Mouse (Mus musculus) urinary bladder, adult 2 months (tissue): ENCODE data around the gene Ifnb1. TPM values are rescaled to one million over a fixed set of nuclear protein-coding genes. Genes with fewer than 3 reads are reported as not detected.

Experiments
- DNase-seq: peaks from one replicate; pipeline ENCODE4 v3.0.0; 2022; ENCODE audit warnings: low spot score
- polyA plus RNA-seq: library from polyadenylated mRNA; depleted of rRNA; stranded (reverse); fragments of >200 nt; gene quantifications from 2 replicates; pipeline ENCODE4 v1.2.3, GENCODE M21; 2012; rRNA removed

Ifnb1 gene
- polyA plus RNA-seq, 1 experiment: not detected

- DNase-seq: no peak
Observed at GRCm38 (mm10) chr4:88501247-88501646, 21.3 kb downstream of the Ifnb1 start.

DNA sequence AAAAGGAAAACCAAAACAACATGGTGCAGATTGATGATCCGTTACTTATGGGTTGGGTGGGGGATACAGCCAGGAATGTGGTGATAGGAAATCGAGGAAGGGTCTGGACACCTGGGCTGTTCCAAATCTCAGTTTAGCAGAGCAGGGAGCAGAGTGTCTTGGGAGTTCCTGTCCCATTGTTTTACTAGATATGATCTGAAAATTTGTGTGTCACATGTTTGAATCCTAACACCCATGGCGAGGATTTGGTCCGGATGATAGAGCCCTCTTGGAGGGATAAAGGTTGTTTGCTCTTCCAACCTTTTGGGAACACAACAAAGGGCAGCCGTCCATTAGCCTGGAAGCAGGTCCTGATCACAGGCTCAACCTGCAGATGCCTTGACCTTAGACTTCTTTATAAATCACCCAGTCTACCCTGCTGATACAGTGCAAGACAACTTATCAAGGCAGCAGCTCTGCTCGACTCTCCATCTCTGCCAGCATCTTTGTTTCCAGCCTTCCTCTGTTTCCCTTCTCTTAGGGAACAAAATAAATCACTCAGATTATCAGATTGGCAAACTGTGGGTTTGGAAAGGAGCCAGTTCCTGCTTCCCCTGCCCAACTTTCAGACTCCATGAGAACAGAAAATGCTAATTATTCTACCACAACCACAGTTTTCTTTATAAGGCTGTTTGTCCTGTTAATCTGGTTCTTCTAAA, 26.1 kb downstream of the Ifnb1 start:
- DNase-seq: no peak

DNA sequence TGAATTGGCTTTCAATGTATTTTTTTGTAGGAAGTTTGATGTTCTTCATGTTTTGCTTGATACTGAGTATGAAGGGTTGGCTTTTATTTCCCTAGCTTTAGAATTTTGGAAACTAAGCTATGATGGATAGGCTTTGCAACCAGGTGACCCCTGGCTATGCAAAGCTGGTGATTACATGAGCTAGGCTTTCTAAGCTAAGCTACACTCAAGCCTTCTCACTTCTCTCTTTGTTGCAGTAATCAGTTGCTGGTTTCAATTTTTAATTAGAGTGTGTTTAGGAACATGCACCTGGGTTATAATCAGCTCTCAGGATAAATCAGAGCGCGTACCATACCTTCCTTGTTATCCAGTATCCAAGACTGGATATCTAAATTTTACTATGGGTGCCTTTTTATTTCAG, 33.0 kb downstream of the Ifnb1 start:
- DNase-seq: no peak

GRCm38 (mm10) chr4:88488107-88488506, 34.5 kb downstream of the Ifnb1 start:
- no peak for DNase-seq

DNA sequence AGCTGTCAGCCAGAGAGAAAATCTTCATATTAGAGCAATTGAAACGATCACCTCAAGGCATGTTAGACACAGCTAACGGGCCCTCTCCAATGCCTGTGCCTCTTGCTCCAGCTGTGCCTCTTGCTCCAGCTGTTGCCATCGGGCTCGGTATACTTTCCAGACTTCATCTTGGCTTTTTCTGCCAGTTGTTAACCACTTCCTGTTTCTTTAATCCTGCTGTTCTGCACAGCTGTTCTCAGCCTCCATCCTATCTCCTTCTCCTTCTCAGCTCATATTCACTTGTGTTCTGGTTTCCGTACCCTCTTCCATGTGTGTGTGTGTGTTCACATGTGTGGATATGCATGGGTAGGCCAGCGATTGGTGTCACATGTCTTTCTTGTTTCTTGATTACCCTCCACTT, 42.4 kb downstream of the Ifnb1 start:
- no peak for DNase-seq

- DNase-seq: no peak
Observed at GRCm38 (mm10) chr4:88478809-88479186, 43.8 kb downstream of the Ifnb1 start.

DNA sequence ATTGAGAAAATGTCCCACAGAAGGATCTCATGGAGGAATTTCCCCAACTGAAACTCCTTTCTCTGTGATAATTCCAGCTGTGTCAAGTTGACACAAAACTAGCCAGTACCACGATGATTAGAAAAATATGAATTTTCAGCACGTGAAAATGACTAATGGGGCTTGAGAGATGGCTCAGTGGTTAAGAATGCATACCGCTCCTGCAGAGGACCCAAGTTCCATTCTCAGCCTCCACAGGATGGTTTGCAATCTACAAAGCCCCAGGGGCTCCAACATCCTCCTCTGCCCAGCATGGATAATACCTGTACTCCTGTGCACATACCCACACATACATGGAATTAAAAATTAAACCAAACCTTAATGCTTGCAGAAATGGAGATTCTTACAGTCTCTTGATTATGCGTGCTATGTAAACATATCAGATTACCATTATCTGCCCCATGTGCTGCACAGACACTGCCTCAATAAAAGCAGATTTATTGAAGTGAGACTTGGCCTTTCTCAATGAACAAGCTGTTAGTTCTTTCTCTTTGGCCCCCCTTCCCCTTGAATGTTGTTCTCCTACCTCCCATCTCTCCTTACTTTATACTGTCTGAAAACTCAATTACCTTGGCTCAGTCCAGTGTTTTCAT, 44.3 kb downstream of the Ifnb1 start:
- no peak for DNase-seq

DNA sequence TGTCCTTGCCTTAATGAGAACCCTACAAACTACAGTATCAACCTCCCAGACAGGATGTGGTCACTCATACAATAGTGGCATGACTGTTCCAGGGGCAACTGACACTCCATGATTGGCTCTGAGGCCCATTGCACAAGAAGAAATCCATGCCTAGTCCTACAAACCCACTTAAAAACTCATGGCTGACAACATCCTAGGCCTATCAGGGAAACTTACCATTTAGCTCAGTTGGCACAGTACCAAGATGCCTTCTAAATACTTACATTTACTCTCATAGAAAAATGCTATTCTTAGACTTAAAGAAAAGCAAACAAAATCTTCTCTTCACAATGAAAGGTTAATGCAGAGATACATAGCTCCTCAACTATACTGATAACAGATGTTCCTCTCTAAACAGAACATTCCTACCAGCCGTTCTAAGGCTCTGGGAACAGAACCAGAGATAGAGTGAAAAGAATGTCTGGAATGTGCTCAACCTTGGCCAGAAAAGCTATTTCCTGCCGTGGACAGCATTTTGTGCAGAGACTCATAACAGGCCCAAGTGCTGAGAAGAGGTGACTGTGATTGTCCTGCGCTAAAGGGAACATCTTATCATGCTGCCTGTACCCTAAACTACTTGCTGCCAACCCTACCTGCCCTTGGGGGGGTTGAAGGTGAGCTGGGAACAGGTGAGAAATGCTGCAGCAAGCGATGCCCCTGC, 45.9 kb downstream of the Ifnb1 start:
- no peak for DNase-seq

DNA sequence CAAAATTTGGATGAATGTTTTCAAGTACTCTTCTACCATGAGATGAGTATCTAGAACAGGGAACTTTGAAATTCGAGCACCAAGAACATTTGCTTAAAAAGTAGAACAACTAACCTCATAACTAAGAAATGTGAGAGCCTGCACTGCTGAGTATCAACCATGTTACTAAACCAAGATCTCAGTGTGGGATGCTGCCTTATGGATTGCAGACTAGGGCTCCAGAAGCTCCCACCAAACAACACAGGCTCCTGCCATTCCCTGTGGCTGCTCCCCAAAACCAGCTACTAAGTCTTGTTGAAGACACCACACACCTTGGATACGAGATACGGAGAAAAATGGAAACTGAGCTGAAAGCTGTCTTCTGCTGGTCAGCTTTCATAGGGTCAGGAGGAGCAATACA, 46.5 kb downstream of the Ifnb1 start:
- no peak for DNase-seq

Other genes with a start within 250 kb of the Ifnb1 start
- gene Hacd4, start 83.8 kb downstream of the Ifnb1 start, polyA plus RNA-seq: 13.1 and 15.5 TPM in 2 replicates
- not detected in 2 replicates for gene Ifna15, start 35.5 kb upstream of the Ifnb1 start, polyA plus RNA-seq
- not detected in 2 replicates for gene Ifna14, start 49.0 kb upstream of the Ifnb1 start, polyA plus RNA-seq
- gene Ifna9, start 69.6 kb upstream of the Ifnb1 start, polyA plus RNA-seq: not detected in 2 replicates
- gene Ifna12, start 80.6 kb upstream of the Ifnb1 start, polyA plus RNA-seq: not detected in 2 replicates
- not detected in 2 replicates for gene C87499, start 111.6 kb upstream of the Ifnb1 start, polyA plus RNA-seq
- not detected in 2 replicates for gene Ifna13, start 121.7 kb upstream of the Ifnb1 start, polyA plus RNA-seq
- not detected in 2 replicates for gene Ifna16, start 154.2 kb upstream of the Ifnb1 start, polyA plus RNA-seq
- gene Ifna2, start 161.1 kb upstream of the Ifnb1 start, polyA plus RNA-seq: not detected in 2 replicates
- gene Ifnab, start 168.6 kb upstream of the Ifnb1 start, polyA plus RNA-seq: not detected in 2 replicates
- 0.25 and 0.66 TPM in 2 replicates for gene Gm26566, start 199.0 kb upstream of the Ifnb1 start, polyA plus RNA-seq
- gene Klhl9, start 199.7 kb upstream of the Ifnb1 start, polyA plus RNA-seq: 40.0 and 42.0 TPM in 2 replicates
- gene Gm13271, start 232.1 kb upstream of the Ifnb1 start, polyA plus RNA-seq: not detected in 2 replicates
- gene Gm13283, start 237.3 kb upstream of the Ifnb1 start, polyA plus RNA-seq: 0.04 and 0.10 TPM in 2 replicates